Mouse (Mus musculus) left cerebral cortex, postnatal 25 days (tissue): ENCODE data around the gene Mcm2. TPM values are rescaled to one million over a fixed set of nuclear protein-coding genes. Genes with fewer than 3 reads are reported as not detected.

Experiments
- DNase-seq, 2 experiments: peaks; one replicate each; pipeline ENCODE4 v3.0.0; 2022; ENCODE audit warnings: low spot score in 2 of 2, mixed read lengths in 1 of 2
- intact Hi-C: fragments of 180-260 bp; cut with DNase I; formaldehyde crosslinking; loops from one replicate; pipeline ENCODE4 v1.15.1; 2025
- total RNA-seq, 2 experiments: library from RNA; stranded (reverse); gene quantifications; 2 replicates each; pipeline ENCODE4 v1.2.3; 2021

The Mcm2 gene
- total RNA-seq, 2 experiments from 2014 or later: 3.2 to 4.9 TPM

- DNase-seq: no peak
- intact Hi-C loops: no loop called here
Observed at GRCm38 (mm10) chr6:88839135-88839970, 59.2 kb downstream of the Mcm2 start.

- no peak for DNase-seq
- intact Hi-C loops: no loop called here
Observed at GRCm38 (mm10) chr6:88838613-88839012, 60.0 kb downstream of the Mcm2 start.

- intact Hi-C loops: no loop called here
- no peak for DNase-seq
Observed at GRCm38 (mm10) chr6:88837999-88838398, 60.6 kb downstream of the Mcm2 start.

GRCm38 (mm10) chr6:88836178-88836819 lies 62.3 kb downstream of the Mcm2 start:
- DNase-seq: no peak
- intact Hi-C loops: no loop called here

- intact Hi-C loops: no loop called here
- DNase-seq: no peak
Observed at GRCm38 (mm10) chr6:88835047-88835446, 63.5 kb downstream of the Mcm2 start.

Other genes with a start within 250 kb of the Mcm2 start
- gene Mgll, start 174.4 kb downstream of the Mcm2 start, total RNA-seq: 100 to 1,000 TPM; 185 to 205 TPM
- gene Abtb1, start 56.8 kb downstream of the Mcm2 start, total RNA-seq: 10 to 100 TPM; 34.8 to 35.3 TPM
- 100 to 1,000 TPM; 173 to 180 TPM for gene Podxl2, start 23.7 kb downstream of the Mcm2 start, total RNA-seq
- gene Tpra1, start 3.5 kb upstream of the Mcm2 start, total RNA-seq: 10 to 100 TPM; 39.2 to 46.8 TPM